Mouse (Mus musculus): ENCODE data around the gene Matn4. TPM values are rescaled to one million over a fixed set of nuclear protein-coding genes. Genes with fewer than 3 reads are reported as not detected.

Gene Matn4
- polyA plus RNA-seq, 1 experiment from 2014 or later = 58.2 TPM

- Histone ChIP-seq H3K36me3 (no peaks in the 10 kb centered on the region), H3K4me3 (replicated peaks) (no peak overlapping the region), H3K4me2 (replicated peaks) (0 out of 2 replicates have a peak overlapping the region, but pooled peaks have one; percentile 11), H3K9me3 (replicated peaks) (no peaks in the 10 kb centered on the region), H3K27ac (replicated peaks) (peak overlapping the region; percentile 78; the same call in 1 of the 2 replicates), H3K9ac (no peak overlapping the region), H3K4me1 (peaks cover 91% of the 10 kb centered on the region), H3K27me3 (no peaks in the 10 kb centered on the region)
- 25% methylated on average over 5 of the region's 5 CpGs for WGBS
- no peak for ATAC-seq (ENCODE audit: insufficient number of reproducible peaks, low FRiP score, low TSS enrichment, low read depth)
Measured at GRCm38 (mm10) chr2:164435216-164436090, 30.5 kb upstream of the Matn4 start.

GRCm38 (mm10) chr2:164434681-164435080 is 29.7 kb upstream of the Matn4 start:
- WGBS = 69% methylated on average over 3 of the region's 3 CpGs
- peaks cover 87% of the 10 kb centered on the region for H3K4me1 ChIP-seq
- no peak for ATAC-seq (ENCODE audit: insufficient number of reproducible peaks, low FRiP score, low TSS enrichment, low read depth)
- H3K36me3 ChIP-seq = no peaks in the 10 kb centered on the region
- no peak overlapping the region for H3K4me2 ChIP-seq (replicated peaks)
- no peaks in the 10 kb centered on the region for H3K27me3 ChIP-seq
- H3K27ac ChIP-seq (replicated peaks) = no peak overlapping the region
- no peak overlapping the region for H3K9ac ChIP-seq
- H3K4me3 ChIP-seq (replicated peaks) = no peak overlapping the region
- no peaks in the 10 kb centered on the region for H3K9me3 ChIP-seq (replicated peaks)

- Histone ChIP-seq H3K9ac (no peak overlapping the region), H3K4me3 (replicated peaks) (no peak overlapping the region), H3K27me3 (no peaks in the 10 kb centered on the region), H3K9me3 (replicated peaks) (no peaks in the 10 kb centered on the region), H3K36me3 (peaks cover 10% of the 10 kb centered on the region), H3K4me1 (peaks cover 78% of the 10 kb centered on the region), H3K4me2 (replicated peaks) (peak overlapping the region; percentile 39), H3K27ac (replicated peaks) (peak overlapping the region; percentile 84)
- ATAC-seq (ENCODE audit: insufficient number of reproducible peaks, low FRiP score, low TSS enrichment, low read depth) = no peak
- 63% methylated on average over 9 of the region's 9 CpGs for WGBS
Measured at GRCm38 (mm10) chr2:164433278-164433895, 28.4 kb upstream of the Matn4 start.

- peak overlapping the region; percentile 84 for H3K27ac ChIP-seq (replicated peaks)
- ATAC-seq (ENCODE audit: insufficient number of reproducible peaks, low FRiP score, low TSS enrichment, low read depth) = peak; percentile 61; the same call in 1 of the 2 replicates
- H3K9me3 ChIP-seq (replicated peaks) = no peaks in the 10 kb centered on the region
- 11% methylated on average over 22 of the region's 22 CpGs for WGBS
- peaks cover 75% of the 10 kb centered on the region for H3K4me1 ChIP-seq
- H3K4me2 ChIP-seq (replicated peaks) = peak overlapping the region; percentile 39
- no peak overlapping the region for H3K9ac ChIP-seq
- peak overlapping the region; percentile 9 for H3K4me3 ChIP-seq (replicated peaks)
- no peaks in the 10 kb centered on the region for H3K27me3 ChIP-seq
- peaks cover 17% of the 10 kb centered on the region for H3K36me3 ChIP-seq
Measured at GRCm38 (mm10) chr2:164432541-164433191, 27.7 kb upstream of the Matn4 start.

- Histone ChIP-seq H3K4me2 (replicated peaks) (peak overlapping the region; percentile 39; the same call in 1 of the 2 replicates), H3K9me3 (replicated peaks) (no peaks in the 10 kb centered on the region), H3K27me3 (no peaks in the 10 kb centered on the region), H3K36me3 (peaks cover 25% of the 10 kb centered on the region), H3K27ac (replicated peaks) (peak overlapping the region; percentile 84), H3K9ac (no peak overlapping the region), H3K4me1 (peaks cover 67% of the 10 kb centered on the region), H3K4me3 (replicated peaks) (no peak overlapping the region; the same call in 1 of the 2 replicates)
- ATAC-seq (ENCODE audit: insufficient number of reproducible peaks, low FRiP score, low TSS enrichment, low read depth) = peak; percentile 32; the same call in 1 of the 2 replicates
- WGBS = 46% methylated on average over 9 of the region's 9 CpGs
Measured at GRCm38 (mm10) chr2:164431676-164432465, 26.9 kb upstream of the Matn4 start.

GRCm38 (mm10) chr2:164430697-164431096 is 25.7 kb upstream of the Matn4 start:
- Histone ChIP-seq H3K4me1 (peaks cover 55% of the 10 kb centered on the region), H3K4me2 (replicated peaks) (peak overlapping the region; percentile 39), H3K36me3 (peaks cover 37% of the 10 kb centered on the region), H3K9me3 (replicated peaks) (no peaks in the 10 kb centered on the region), H3K9ac (no peak overlapping the region), H3K27ac (replicated peaks) (peak overlapping the region; percentile 60), H3K27me3 (no peaks in the 10 kb centered on the region), H3K4me3 (replicated peaks) (0 out of 2 replicates have a peak overlapping the region, but pooled peaks have one; percentile 1)
- 14% methylated on average over 7 of the region's 7 CpGs for WGBS
- no peak for ATAC-seq (ENCODE audit: insufficient number of reproducible peaks, low FRiP score, low TSS enrichment, low read depth)

- ATAC-seq (ENCODE audit: insufficient number of reproducible peaks, low FRiP score, low TSS enrichment, low read depth) = no peak
- no peaks in the 10 kb centered on the region for H3K27me3 ChIP-seq
- WGBS = 52% methylated on average over 15 of the region's 15 CpGs
- H3K4me3 ChIP-seq (replicated peaks) = no peak overlapping the region
- no peak overlapping the region for H3K9ac ChIP-seq
- no peaks in the 10 kb centered on the region for H3K9me3 ChIP-seq (replicated peaks)
- H3K4me2 ChIP-seq (replicated peaks) = no peak overlapping the region
- peak overlapping the region; percentile 60 for H3K27ac ChIP-seq (replicated peaks)
- H3K36me3 ChIP-seq = peaks cover 40% of the 10 kb centered on the region
- peaks cover 49% of the 10 kb centered on the region for H3K4me1 ChIP-seq
Measured at GRCm38 (mm10) chr2:164429881-164430615, 25.1 kb upstream of the Matn4 start.

GRCm38 (mm10) chr2:164428451-164428850 is 23.5 kb upstream of the Matn4 start:
- H3K4me2 ChIP-seq (replicated peaks) = no peak overlapping the region
- no peaks in the 10 kb centered on the region for H3K27me3 ChIP-seq
- ATAC-seq (ENCODE audit: insufficient number of reproducible peaks, low FRiP score, low TSS enrichment, low read depth) = no peak
- no peaks in the 10 kb centered on the region for H3K9me3 ChIP-seq (replicated peaks)
- no peak overlapping the region for H3K9ac ChIP-seq
- H3K36me3 ChIP-seq = peaks cover 53% of the 10 kb centered on the region
- H3K4me3 ChIP-seq (replicated peaks) = no peak overlapping the region
- H3K27ac ChIP-seq (replicated peaks) = no peak overlapping the region
- WGBS = 39% methylated on average over 5 of the region's 5 CpGs
- H3K4me1 ChIP-seq = peaks cover 33% of the 10 kb centered on the region

GRCm38 (mm10) chr2:164426952-164427351 is 22.0 kb upstream of the Matn4 start:
- WGBS = 86% methylated on average over 5 of the region's 5 CpGs
- Histone ChIP-seq H3K4me2 (replicated peaks) (no peak overlapping the region), H3K4me3 (replicated peaks) (no peak overlapping the region), H3K36me3 (peaks cover 54% of the 10 kb centered on the region), H3K9ac (no peak overlapping the region), H3K4me1 (peaks cover 18% of the 10 kb centered on the region), H3K9me3 (replicated peaks) (no peaks in the 10 kb centered on the region), H3K27ac (replicated peaks) (no peak overlapping the region), H3K27me3 (no peaks in the 10 kb centered on the region)
- no peak for ATAC-seq (ENCODE audit: insufficient number of reproducible peaks, low FRiP score, low TSS enrichment, low read depth)

GRCm38 (mm10) chr2:164426121-164426520 is 21.2 kb upstream of the Matn4 start:
- Histone ChIP-seq H3K4me2 (replicated peaks) (no peak overlapping the region), H3K4me1 (peaks cover 10% of the 10 kb centered on the region), H3K36me3 (peaks cover 54% of the 10 kb centered on the region), H3K9ac (no peak overlapping the region), H3K4me3 (replicated peaks) (no peak overlapping the region), H3K9me3 (replicated peaks) (no peaks in the 10 kb centered on the region), H3K27me3 (no peaks in the 10 kb centered on the region), H3K27ac (replicated peaks) (no peak overlapping the region)
- ATAC-seq (ENCODE audit: insufficient number of reproducible peaks, low FRiP score, low TSS enrichment, low read depth) = no peak
- 37% methylated on average over 12 of the region's 12 CpGs for WGBS

Data from embryonic facial prominence, embryonic 15.5 days (tissue).